Mouse (Mus musculus) forebrain, postnatal 0 days (tissue): ENCODE measurements around the gene Parp2. TPM values are rescaled to one million over a fixed set of nuclear protein-coding genes. Genes with fewer than 3 reads are reported as not detected.
A peak's percentile ranks its signal among the peaks of the same experiment; 100 is the strongest.
"Not testable (repeated sequence)": the region's sequence is repeated elsewhere in the genome, so short reads cannot be mapped to it uniquely, and the experiment has no call there.

Source experiments
- ATAC-seq: fragments of 200-750 bp; cut with Nextera tagmentation; 2 replicates; pipeline ENCODE4 v1.8.0; 2017; ENCODE audit warnings: mild to moderate bottlenecking, moderate library complexity
- DNase-seq: peaks from one replicate; pipeline ENCODE4 v3.0.0-alpha.2; 2015
- H3K27ac ChIP-seq: fragments of 300-500 bp; sonication (generic); 2 replicates; pipeline ENCODE4 v1.5.1; 2014; ENCODE audit warnings: low read depth, mild to moderate bottlenecking, antibody characterized with exemption, low read length, moderate library complexity, mixed read lengths
- H3K27me3 ChIP-seq: fragments of 300-500 bp; sonication (generic); 2 replicates; pipeline ENCODE4 v1.6.1; 2014; ENCODE audit warnings: mild to moderate bottlenecking, low read length, mixed read lengths; ENCODE audit not compliant: insufficient read depth
- H3K36me3 ChIP-seq: fragments of 300-500 bp; sonication (generic); 2 replicates; pipeline ENCODE4 v1.6.1; 2014; ENCODE audit warnings: mild to moderate bottlenecking, moderate library complexity; ENCODE audit not compliant: insufficient read depth
- H3K4me1 ChIP-seq: fragments of 300-500 bp; sonication (generic); 2 replicates; pipeline ENCODE4 v1.6.1; 2014; ENCODE audit warnings: antibody characterized with exemption; ENCODE audit not compliant: insufficient read depth
- H3K4me2 ChIP-seq: fragments of 300-500 bp; sonication (generic); 2 replicates; pipeline ENCODE4 v1.6.1; 2014; ENCODE audit warnings: low read depth, mild to moderate bottlenecking, moderate library complexity
- H3K4me3 ChIP-seq: fragments of 300-500 bp; sonication (generic); 2 replicates; pipeline ENCODE4 v1.5.1; 2014; ENCODE audit warnings: low read depth, low read length, mixed read lengths
- H3K9ac ChIP-seq: fragments of 300-500 bp; sonication (generic); 2 replicates; pipeline ENCODE4 v1.6.1; 2014; ENCODE audit warnings: mild to moderate bottlenecking
- H3K9me3 ChIP-seq: fragments of 300-500 bp; sonication (generic); 2 replicates; pipeline ENCODE4 v1.6.1; 2016; ENCODE audit warnings: low read length
- CTCF ChIP-seq: sonication (generic); IDR thresholded peaks from 2 replicates; pipeline ENCODE4 v1.5.1; 2016; ENCODE audit warnings: antibody characterized with exemption, control low read depth, low read depth
- WGBS: fragments of 180-500 bp; shearing (Covaris S2); extraction: QIAGEN DNeasy Blood & Tissue Kit; methylation state at CpG from one replicate; pipeline ENCODE4 v1.1.7; 2014; 5-methylcytosine and 5-hydroxymethylcytosine counted together
- polyA plus RNA-seq: library from polyadenylated mRNA; unstranded; fragments of >200 nt; fragmentation: Nextera tagmentation; extraction: Ambion mirVana; gene quantifications from 2 replicates; pipeline ENCODE4 v1.2.1, GENCODE M21; 2015
- total RNA-seq: library from RNA; depleted of rRNA; stranded (reverse); fragments of >200 nt; gene quantifications from 2 replicates; pipeline ENCODE4 v1.2.3, GENCODE M21; 2014

Parp2 gene
- total and polyA plus RNA-seq, 2 experiments from 2014 or later: 34.4 to 35.7 TPM

DNA sequence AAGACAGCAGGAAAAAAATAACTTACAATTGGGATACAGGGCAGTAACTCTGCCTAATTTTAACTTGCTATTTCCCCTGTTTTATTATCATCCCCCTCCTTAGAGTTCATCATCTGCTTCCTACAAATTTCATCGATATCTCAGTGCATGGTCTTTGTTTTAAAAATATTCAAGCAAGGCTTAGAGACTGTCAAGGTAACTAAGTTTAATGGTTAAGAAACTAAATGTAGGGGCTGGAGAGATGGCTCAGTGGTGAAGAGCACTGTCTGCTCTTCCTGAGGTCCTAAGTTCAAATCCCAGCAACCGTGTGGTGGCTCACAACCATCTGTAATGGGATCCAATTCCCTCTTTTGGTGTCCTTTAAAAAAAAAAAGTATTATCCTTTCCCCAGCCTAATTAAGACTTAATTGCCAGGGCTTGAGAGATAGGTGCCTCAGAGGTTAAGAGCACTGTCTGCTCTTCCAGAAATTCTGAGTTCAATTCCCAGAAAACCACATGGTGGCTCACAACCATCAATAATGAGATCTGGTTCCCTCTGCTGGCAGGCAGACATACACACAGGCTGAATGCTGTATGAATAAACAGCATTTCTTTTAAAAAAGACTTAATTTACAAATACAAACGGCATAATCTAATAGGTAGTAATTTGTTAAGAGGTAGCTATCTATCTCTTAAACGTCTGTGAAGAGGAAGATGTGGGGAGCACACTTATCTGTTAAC, 4.6 kb upstream of the Parp2 start:
- H3K4me3 ChIP-seq: no peak overlapping the region
- no peaks in the 10 kb centered on the region for H3K27me3 ChIP-seq
- no peaks in the 10 kb centered on the region for H3K36me3 ChIP-seq
- H3K9ac ChIP-seq: no peak overlapping the region
- WGBS: 59% methylated on average over 4 of the region's 4 CpGs
- TF ChIP-seq CTCF: peak; percentile 75
- H3K9me3 ChIP-seq: no peaks in the 10 kb centered on the region
- ATAC-seq (no peak), DNase-seq (peak; percentile 54)
- H3K4me2 ChIP-seq: no peak overlapping the region
- no peak overlapping the region for H3K27ac ChIP-seq
- no peaks in the 10 kb centered on the region for H3K4me1 ChIP-seq

DNA sequence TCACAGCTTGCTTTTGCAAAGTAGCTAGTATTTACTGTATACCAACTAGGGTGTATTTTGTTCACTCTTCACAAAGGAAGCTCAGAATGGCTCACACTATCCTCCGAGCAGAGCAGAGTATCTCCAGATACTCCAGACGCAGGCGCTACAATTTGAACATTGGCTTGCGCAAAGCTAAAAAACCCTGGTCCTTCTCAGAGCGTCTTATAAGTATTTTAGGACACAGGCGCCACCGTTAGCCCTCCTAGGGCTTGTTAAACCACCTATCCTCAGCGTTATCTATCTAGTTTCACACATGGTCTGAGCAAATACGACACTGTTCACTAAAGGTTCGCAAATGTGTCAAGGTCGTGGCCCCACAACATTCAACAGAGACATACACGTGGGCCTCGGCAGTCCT, 3.0 kb upstream of the Parp2 start:
- TF ChIP-seq CTCF: no peak
- Histone ChIP-seq H3K9ac (no peak overlapping the region), H3K4me3 (no peak overlapping the region), H3K36me3 (no peaks in the 10 kb centered on the region), H3K27me3 (no peaks in the 10 kb centered on the region), H3K9me3 (no peaks in the 10 kb centered on the region), H3K4me1 (no peaks in the 10 kb centered on the region), H3K4me2 (no peak overlapping the region), H3K27ac (no peak overlapping the region)
- WGBS: 76% methylated on average over 13 of the region's 13 CpGs
- ATAC-seq: no peak
- no peak for DNase-seq

DNA sequence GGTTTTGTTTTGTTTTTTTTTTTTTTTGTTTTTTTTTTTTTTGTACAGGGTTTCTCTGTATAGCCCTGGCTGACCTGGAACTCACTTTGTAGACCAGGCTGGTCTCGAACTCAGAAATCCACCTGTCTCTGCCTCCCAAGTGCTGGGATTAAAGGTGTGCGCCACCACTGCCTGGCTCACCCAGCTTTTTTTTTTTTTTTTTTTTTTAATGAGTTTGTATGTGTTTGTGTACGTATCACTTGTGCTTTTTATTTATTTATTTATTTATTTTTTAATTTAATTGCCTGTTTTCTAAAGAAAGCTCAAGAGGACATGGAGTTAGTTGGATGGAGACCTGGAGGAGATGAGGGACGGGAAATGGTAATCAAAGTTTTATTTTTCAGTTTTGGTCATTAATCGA, 1.2 kb upstream of the Parp2 start:
- Histone ChIP-seq H3K4me2 (peak overlapping the region; percentile 69), H3K4me3 (peak overlapping the region; percentile 67; the same call in 1 of the 2 replicates), H3K9ac (0 out of 2 replicates have a peak overlapping the region, but pooled peaks have one; percentile 2)
- not testable (repeated sequence) for H3K36me3 ChIP-seq, H3K27me3 ChIP-seq, ATAC-seq, H3K4me1 ChIP-seq, DNase-seq, H3K9me3 ChIP-seq, H3K27ac ChIP-seq
- whole genome bisulfite sequencing: 87% methylated on average over 5 of the region's 5 CpGs

DNA sequence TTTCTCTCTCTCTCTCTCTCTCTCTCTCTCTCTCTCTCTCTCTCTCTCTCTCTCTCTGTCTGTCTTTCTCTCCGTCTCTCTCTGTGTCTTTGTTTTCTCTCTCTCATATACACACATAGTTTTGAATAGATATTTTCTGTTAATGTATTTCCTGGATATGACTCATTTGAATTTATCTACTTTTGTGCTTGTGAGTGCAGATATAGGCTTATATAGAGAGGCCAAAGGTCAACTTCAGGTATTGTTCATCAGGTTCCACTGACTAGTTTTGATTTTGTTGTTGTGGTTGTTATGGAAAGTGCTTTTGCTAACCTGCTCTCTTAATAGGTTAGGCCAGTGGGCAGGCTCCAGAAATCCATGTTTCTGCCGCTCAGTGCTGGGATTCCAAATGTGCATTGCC, 5.4 kb downstream of the Parp2 start:
- DNase-seq: no peak
- Histone ChIP-seq H3K27me3 (no peaks in the 10 kb centered on the region), H3K9ac (no peak overlapping the region), H3K9me3 (no peaks in the 10 kb centered on the region), H3K36me3 (peaks cover 39% of the 10 kb centered on the region), H3K4me3 (no peak overlapping the region), H3K4me2 (no peak overlapping the region), H3K27ac (no peak overlapping the region), H3K4me1 (no peaks in the 10 kb centered on the region)
- WGBS: 99% methylated on average over 2 of the region's 2 CpGs
- no peak for TF ChIP-seq CTCF
- ATAC-seq: no peak

DNA sequence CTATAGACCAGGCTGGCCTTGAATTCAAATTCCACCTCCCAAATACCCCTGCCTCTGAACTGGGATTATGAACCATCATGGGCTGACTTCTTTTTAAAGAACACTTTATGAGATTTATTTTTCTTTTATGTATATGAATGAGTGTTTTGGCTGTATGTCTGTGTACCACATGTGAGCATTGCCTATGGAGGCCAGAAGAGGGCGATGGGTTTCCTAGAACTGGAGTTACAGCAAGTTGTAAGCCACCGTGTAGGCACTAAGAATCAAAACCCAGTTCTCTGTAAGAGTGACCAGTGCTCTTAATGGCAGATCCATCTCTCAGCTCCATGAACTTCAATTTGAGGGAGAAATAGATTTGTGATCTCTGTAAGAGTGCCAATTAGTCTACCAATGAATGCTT, 15.6 kb downstream of the Parp2 start:
- Histone ChIP-seq H3K9ac (no peak overlapping the region), H3K27ac (no peak overlapping the region), H3K9me3 (no peaks in the 10 kb centered on the region), H3K4me1 (no peaks in the 10 kb centered on the region), H3K4me2 (no peak overlapping the region), H3K4me3 (no peak overlapping the region), H3K27me3 (no peaks in the 10 kb centered on the region), H3K36me3 (peaks cover 34% of the 10 kb centered on the region)
- no peak for TF ChIP-seq CTCF
- no peak for ATAC-seq
- 77% methylated on average over 2 of the region's 2 CpGs for WGBS
- no peak for DNase-seq

DNA sequence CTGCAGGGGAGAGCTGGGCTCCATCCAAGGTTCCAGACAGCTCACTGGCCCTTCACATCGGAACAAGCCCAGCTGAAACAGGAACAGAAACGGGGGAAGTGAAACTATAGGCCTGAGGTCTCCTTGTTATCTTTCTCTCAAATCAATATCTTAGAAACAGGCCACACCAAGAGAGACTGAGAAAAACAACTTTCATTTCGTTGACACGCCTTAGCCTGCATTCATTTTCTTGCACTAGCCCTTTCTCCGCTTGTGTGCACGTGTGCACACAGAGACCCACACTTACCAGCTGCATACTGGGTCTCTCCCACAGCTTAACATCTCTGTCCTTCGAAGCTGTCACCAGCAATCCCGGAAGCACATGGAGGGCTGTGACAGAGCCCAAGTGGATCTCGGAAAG, 16.6 kb downstream of the Parp2 start:
- peaks cover 32% of the 10 kb centered on the region for H3K36me3 ChIP-seq
- DNase-seq: no peak
- no peaks in the 10 kb centered on the region for H3K4me1 ChIP-seq
- TF ChIP-seq CTCF: no peak
- no peak for ATAC-seq
- no peaks in the 10 kb centered on the region for H3K9me3 ChIP-seq
- H3K27ac ChIP-seq: no peak overlapping the region
- H3K4me3 ChIP-seq: no peak overlapping the region
- no peak overlapping the region for H3K9ac ChIP-seq
- H3K4me2 ChIP-seq: no peak overlapping the region
- 89% methylated on average over 9 of the region's 9 CpGs for WGBS
- H3K27me3 ChIP-seq: no peaks in the 10 kb centered on the region

DNA sequence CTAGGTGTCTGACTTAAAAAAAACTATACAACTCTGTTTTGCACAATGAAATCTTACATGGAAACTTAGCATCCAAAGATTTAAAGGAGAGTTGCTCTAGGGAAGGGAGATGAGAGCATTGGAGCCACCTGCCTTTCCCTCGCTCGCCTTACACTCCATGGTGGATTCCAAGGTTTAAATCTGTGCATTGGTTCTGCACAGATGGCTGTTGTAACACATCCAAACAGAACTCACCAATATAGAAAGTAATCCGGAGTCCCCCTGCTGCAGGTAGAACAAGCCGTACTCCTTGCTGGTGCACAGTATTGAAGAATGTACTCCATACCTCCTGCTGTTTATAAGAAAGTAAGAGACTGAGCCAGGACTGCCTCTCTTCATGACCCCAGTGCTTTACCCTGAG, 18.9 kb downstream of the Parp2 start:
- Histone ChIP-seq H3K27ac (no peak overlapping the region), H3K4me3 (no peak overlapping the region), H3K27me3 (no peaks in the 10 kb centered on the region), H3K4me2 (no peak overlapping the region), H3K4me1 (no peaks in the 10 kb centered on the region), H3K9me3 (no peaks in the 10 kb centered on the region), H3K9ac (no peak overlapping the region), H3K36me3 (peaks cover 10% of the 10 kb centered on the region)
- DNase-seq (peak; percentile 2), ATAC-seq (peak; percentile 36; the same call in 1 of the 2 replicates)
- TF ChIP-seq CTCF: no peak
- WGBS: 84% methylated on average over 4 of the region's 4 CpGs
